25 mouse cellular contexts compared by ENCODE assay signal in genomic region chr11:11644303-11644702, GRCm38 (mm10). TPM values are rescaled to one million over a fixed set of nuclear protein-coding genes. Genes with fewer than 3 reads are reported as not detected.
DNase-seq lines count a peak whose midpoint lies in the region; ATAC-seq and TF ChIP-seq lines count a peak whose summit lies in the region.
"Had no signal": no experiment of that assay in that cellular context is flagged by ENCODE, and none has a peak within 500 bp of the region (broad histone marks: within the 10 kb centered on the region; RNA-seq: fewer than 3 reads in every experiment).

No protein-coding gene starts in this region.

- no peak overlapping the region for H3K9ac ChIP-seq in midbrain, embryonic 11.5 days (ENCODE audit: low read length)
- H3K9ac ChIP-seq in midbrain, embryonic 13.5 days (replicated peaks): no peak overlapping the region
- H3K9ac ChIP-seq in forebrain, postnatal 0 days: no peak overlapping the region
- H3K9ac ChIP-seq: forebrain, embryonic 13.5 days; forebrain, embryonic 15.5 days had no signal

- no peaks in the 10 kb centered on the region for H3K27me3 ChIP-seq in midbrain, embryonic 11.5 days (ENCODE audit: control insufficient read depth, insufficient read depth, low read length)
- no peaks in the 10 kb centered on the region for H3K27me3 ChIP-seq in midbrain, embryonic 13.5 days
- H3K27me3 ChIP-seq in forebrain, postnatal 0 days (ENCODE audit: insufficient read depth, low read length): no peaks in the 10 kb centered on the region
- H3K27me3 ChIP-seq: forebrain, embryonic 13.5 days; forebrain, embryonic 15.5 days had no signal

- H3K27ac ChIP-seq in midbrain, embryonic 11.5 days (ENCODE audit: low read depth, low read length): no peak overlapping the region
- H3K27ac ChIP-seq in midbrain, embryonic 13.5 days: no peak overlapping the region
- no peak overlapping the region for H3K27ac ChIP-seq in forebrain, postnatal 0 days (ENCODE audit: low read depth, low read length)
- H3K27ac ChIP-seq: forebrain, embryonic 13.5 days; forebrain, embryonic 15.5 days had no signal

- H3K4me2 ChIP-seq in midbrain, embryonic 11.5 days: no peak overlapping the region
- H3K4me2 ChIP-seq in midbrain, embryonic 13.5 days (replicated peaks): no peak overlapping the region
- H3K4me2 ChIP-seq in forebrain, postnatal 0 days (ENCODE audit: low read depth): no peak overlapping the region
- H3K4me2 ChIP-seq: forebrain, embryonic 13.5 days; forebrain, embryonic 15.5 days had no signal

- no peaks in the 10 kb centered on the region for H3K9me3 ChIP-seq in midbrain, embryonic 11.5 days (ENCODE audit: control insufficient read depth, low read length)
- H3K9me3 ChIP-seq in midbrain, embryonic 13.5 days: no peaks in the 10 kb centered on the region
- H3K9me3 ChIP-seq in forebrain, postnatal 0 days (ENCODE audit: low read length): no peaks in the 10 kb centered on the region
- H3K9me3 ChIP-seq: forebrain, embryonic 13.5 days; forebrain, embryonic 15.5 days; G1E had no signal

- TF ChIP-seq CTCF in forebrain, postnatal 0 days (IDR thresholded peaks at IDR 0.05; ENCODE audit: low read depth): no peak

- H3K4me1 ChIP-seq in midbrain, embryonic 11.5 days (ENCODE audit: control insufficient read depth, insufficient read depth, low read length): no peaks in the 10 kb centered on the region
- H3K4me1 ChIP-seq in midbrain, embryonic 13.5 days (replicated peaks): no peaks in the 10 kb centered on the region
- H3K4me1 ChIP-seq in forebrain, postnatal 0 days (ENCODE audit: insufficient read depth): no peaks in the 10 kb centered on the region
- H3K4me1 ChIP-seq: forebrain, embryonic 13.5 days; forebrain, embryonic 15.5 days had no signal

- no peaks in the 10 kb centered on the region for H3K36me3 ChIP-seq in midbrain, embryonic 11.5 days (ENCODE audit: control insufficient read depth, insufficient read depth, low read length)
- no peaks in the 10 kb centered on the region for H3K36me3 ChIP-seq in midbrain, embryonic 13.5 days
- H3K36me3 ChIP-seq in forebrain, postnatal 0 days (ENCODE audit: insufficient read depth): no peaks in the 10 kb centered on the region
- H3K36me3 ChIP-seq: forebrain, embryonic 15.5 days; G1E had no signal

- DNase-seq in heart, adult 11 months: peak; percentile 56
- DNase-seq in heart, adult 18-20 months: no peak
- DNase-seq in midbrain, embryonic 11.5 days (ENCODE audit: low spot score, missing footprints): peak; percentile 61
- DNase-seq in forebrain, postnatal 0 days: no peak
- DNase-seq: adrenal gland, adult 8-10 months; adrenal gland, postnatal 14 days; adrenal gland, postnatal 36 days; cerebellum, adult 11-12 months; cerebellum, adult 2 months; cerebellum, adult 9-10 months; cerebellum, postnatal 10 days; cerebellum, postnatal 25 days had no signal

- ATAC-seq in midbrain, embryonic 11.5 days (ENCODE audit: low FRiP score): no peak
- ATAC-seq in midbrain, embryonic 13.5 days: no peak
- ATAC-seq in forebrain, postnatal 0 days: no peak
- ATAC-seq: activated CD4-positive, CD25-positive, alpha-beta regulatory T cell, adult 4 months; forebrain, embryonic 13.5 days; forebrain, embryonic 15.5 days; Patski had no signal

- no peak overlapping the region for H3K4me3 ChIP-seq in midbrain, embryonic 11.5 days (ENCODE audit: low read depth, low read length)
- no peak overlapping the region for H3K4me3 ChIP-seq in midbrain, embryonic 13.5 days (replicated peaks)
- H3K4me3 ChIP-seq in forebrain, postnatal 0 days (ENCODE audit: low read depth, low read length): no peak overlapping the region
- H3K4me3 ChIP-seq: forebrain, embryonic 13.5 days; forebrain, embryonic 15.5 days had no signal

RNA-seq across cellular contexts. Expression of gene 4930512M02Rik, which starts 16.7 kb away (rescaled TPM):
- not detected for total RNA-seq in heart, adult 18-20 months (2021)
- not detected in 2 replicates for polyA plus RNA-seq in midbrain, embryonic 11.5 days (2014; fragmentation: Nextera tagmentation; extraction: Ambion mirVana)
- polyA plus RNA-seq in midbrain, embryonic 13.5 days (2015; fragmentation: Nextera tagmentation; extraction: Ambion mirVana): not detected in 2 replicates
- total RNA-seq in forebrain, postnatal 0 days (2014; rRNA removed): not detected in 2 replicates
- not detected in 2 replicates for polyA plus RNA-seq in forebrain, postnatal 0 days (2015; fragmentation: Nextera tagmentation; extraction: Ambion mirVana)
- total RNA-seq: adrenal gland, adult 18-20 months; adrenal gland, adult 8-10 months; adrenal gland, postnatal 14 days; adrenal gland, postnatal 36 days; G1E had no signal
- polyA plus RNA-seq: activated CD4-positive, CD25-positive, alpha-beta regulatory T cell, adult 4 months; C2C12; cerebellum, adult 2 months; cortical plate, adult 2 months; embryonic facial prominence, embryonic 11.5 days; embryonic facial prominence, embryonic 14.5 days; forebrain, embryonic 11.5 days; forebrain, embryonic 13.5 days; forebrain, embryonic 15.5 days; frontal cortex, adult 2 months; G1E; Patski had no signal

RNA-seq across cellular contexts. Expression of gene Ikzf1, which starts 40.5 kb away (rescaled TPM):
- 1 to 10 TPM in 1 of 2 experiments, under 1 TPM in 1; 0.99 to 6.6 TPM for total RNA-seq in heart, adult 18-20 months (2021)
- 2.3 and 2.7 TPM in 2 replicates for polyA plus RNA-seq in midbrain, embryonic 11.5 days (2014; fragmentation: Nextera tagmentation; extraction: Ambion mirVana)
- polyA plus RNA-seq in midbrain, embryonic 13.5 days (2015; fragmentation: Nextera tagmentation; extraction: Ambion mirVana): 0.81 and 1.2 TPM in 2 replicates
- total RNA-seq in forebrain, postnatal 0 days (2014; rRNA removed): 4.9 and 6.9 TPM in 2 replicates
- polyA plus RNA-seq in forebrain, postnatal 0 days (2015; fragmentation: Nextera tagmentation; extraction: Ambion mirVana): 1.8 TPM in 2 replicates
- polyA plus RNA-seq: Patski had no signal

Comparison
In these comparisons a context has a peak if more than half of its experiments do, and no peak if none do; other contexts are left out.
1. DNase-seq: peak in heart, adult 11 months (single experiment) and midbrain, embryonic 11.5 days (single experiment); none in heart, adult 18-20 months (0 of 2) and forebrain, postnatal 0 days (single experiment).